Mouse (Mus musculus) liver, embryonic 15.5 days (tissue): ENCODE results near the gene Fn1. TPM values are rescaled to one million over a fixed set of nuclear protein-coding genes. Genes with fewer than 3 reads are reported as not detected.

Experiments
- ATAC-seq: fragments of 200-750 bp; cut with Nextera tagmentation; 2 replicates; pipeline ENCODE4 v1.8.0; 2017; ENCODE audit warnings: moderate number of reproducible peaks, mild to moderate bottlenecking, moderate library complexity; ENCODE audit not compliant: insufficient read depth
- H3K27ac ChIP-seq: fragments of 300-500 bp; sonication (generic); replicated peaks from 2 replicates; pipeline ENCODE4 v1.5.1; 2015; ENCODE audit warnings: mild to moderate bottlenecking, inconsistent platforms
- H3K27me3 ChIP-seq: fragments of 300-500 bp; sonication (generic); 2 replicates; pipeline ENCODE4 v1.6.1; 2015; ENCODE audit warnings: mild to moderate bottlenecking, inconsistent platforms
- H3K36me3 ChIP-seq: fragments of 300-500 bp; sonication (generic); replicated peaks from 2 replicates; pipeline ENCODE4 v1.6.1; 2015; ENCODE audit warnings: moderate library complexity, mild to moderate bottlenecking, inconsistent platforms
- H3K4me1 ChIP-seq: fragments of 300-500 bp; sonication (generic); replicated peaks from 2 replicates; pipeline ENCODE4 v1.6.1; 2015; ENCODE audit warnings: inconsistent platforms
- H3K4me2 ChIP-seq: fragments of 300-500 bp; sonication (generic); 2 replicates; pipeline ENCODE4 v1.6.1; 2015; ENCODE audit warnings: moderate library complexity, mild to moderate bottlenecking, inconsistent platforms
- H3K4me3 ChIP-seq: fragments of 300-500 bp; sonication (generic); replicated peaks from 2 replicates; pipeline ENCODE4 v1.5.1; 2015; ENCODE audit warnings: mild to moderate bottlenecking, inconsistent platforms
- H3K9ac ChIP-seq: fragments of 300-500 bp; sonication (generic); 2 replicates; pipeline ENCODE4 v1.6.1; 2015; ENCODE audit warnings: moderate library complexity, mild to moderate bottlenecking, inconsistent platforms
- H3K9me3 ChIP-seq: fragments of 300-500 bp; sonication (generic); replicated peaks from 2 replicates; pipeline ENCODE4 v1.6.1; 2016; ENCODE audit warnings: inconsistent platforms
- WGBS: fragments of 180-500 bp; shearing (Covaris S2); methylation state at CpG from one replicate; pipeline ENCODE4 v1.1.7; 2015; ENCODE audit warnings: mixed read lengths; ENCODE audit not compliant: insufficient replicate concordance; 5-methylcytosine and 5-hydroxymethylcytosine counted together
- polyA plus RNA-seq: library from polyadenylated mRNA; unstranded; fragments of >200 nt; fragmentation: Nextera tagmentation; extraction: Ambion mirVana; gene quantifications from 2 replicates; pipeline ENCODE4 v1.2.1, GENCODE M21; 2015

Gene Fn1
- polyA plus RNA-seq, 1 experiment from 2014 or later: 125 TPM

- H3K36me3 ChIP-seq: peaks cover 21% of the 10 kb centered on the region
- no peaks in the 10 kb centered on the region for H3K27me3 ChIP-seq
- peak; percentile 73 for ATAC-seq
- 54% methylated on average over 6 of the region's 6 CpGs for WGBS
- H3K4me1 ChIP-seq: 0 out of 2 replicates have a peak, but pooled peaks cover 3% of the 10 kb centered on the region
- no peak overlapping the region for H3K4me2 ChIP-seq
- H3K27ac ChIP-seq: no peak overlapping the region; the same call in 1 of the 2 replicates
- no peak overlapping the region for H3K9ac ChIP-seq
- no peaks in the 10 kb centered on the region for H3K9me3 ChIP-seq
- H3K4me3 ChIP-seq: no peak overlapping the region
Measured at GRCm38 (mm10) chr1:71634471-71634981, 18.5 kb downstream of the Fn1 start.

GRCm38 (mm10) chr1:71632387-71632786 is 20.6 kb downstream of the Fn1 start:
- H3K27ac ChIP-seq: no peak overlapping the region
- peaks cover 29% of the 10 kb centered on the region for H3K36me3 ChIP-seq

GRCm38 (mm10) chr1:71631811-71632210 is 21.2 kb downstream of the Fn1 start:
- ATAC-seq: no peak
- Histone ChIP-seq H3K4me1 (0 out of 2 replicates have a peak, but pooled peaks cover 7% of the 10 kb centered on the region), H3K36me3 (peaks cover 33% of the 10 kb centered on the region), H3K4me2 (no peak overlapping the region), H3K9me3 (no peaks in the 10 kb centered on the region), H3K27ac (no peak overlapping the region), H3K4me3 (no peak overlapping the region), H3K27me3 (no peaks in the 10 kb centered on the region), H3K9ac (no peak overlapping the region)
- WGBS: 64% methylated on average over 6 of the region's 6 CpGs

More at GRCm38 (mm10) chr1:71632387-71632786, 20.6 kb downstream of the Fn1 start:
- 0 out of 2 replicates have a peak, but pooled peaks cover 7% of the 10 kb centered on the region for H3K4me1 ChIP-seq
- no peaks in the 10 kb centered on the region for H3K9me3 ChIP-seq
- H3K9ac ChIP-seq: no peak overlapping the region
- H3K27me3 ChIP-seq: no peaks in the 10 kb centered on the region
- no peak overlapping the region for H3K4me2 ChIP-seq
- 66% methylated on average over 10 of the region's 10 CpGs for WGBS
- ATAC-seq: no peak
- no peak overlapping the region for H3K4me3 ChIP-seq

GRCm38 (mm10) chr1:71630243-71630642 is 22.8 kb downstream of the Fn1 start:
- H3K36me3 ChIP-seq: peaks cover 37% of the 10 kb centered on the region
- no peaks in the 10 kb centered on the region for H3K9me3 ChIP-seq
- H3K4me3 ChIP-seq: no peak overlapping the region
- 0 out of 2 replicates have a peak, but pooled peaks cover 5% of the 10 kb centered on the region for H3K4me1 ChIP-seq
- no peak overlapping the region for H3K4me2 ChIP-seq
- no peaks in the 10 kb centered on the region for H3K27me3 ChIP-seq
- no peak overlapping the region for H3K9ac ChIP-seq
- no peak overlapping the region for H3K27ac ChIP-seq
- WGBS: 68% methylated on average over 8 of the region's 8 CpGs
- ATAC-seq: no peak

- Histone ChIP-seq H3K36me3 (peaks cover 63% of the 10 kb centered on the region), H3K27ac (no peak overlapping the region), H3K9ac (no peak overlapping the region), H3K4me2 (no peak overlapping the region), H3K4me3 (no peak overlapping the region), H3K4me1 (0 out of 2 replicates have a peak, but pooled peaks cover under 1% of the 10 kb centered on the region), H3K9me3 (no peaks in the 10 kb centered on the region), H3K27me3 (no peaks in the 10 kb centered on the region)
- WGBS: 76% methylated on average over 6 of the region's 6 CpGs
- no peak for ATAC-seq
Measured at GRCm38 (mm10) chr1:71623625-71624024, 29.4 kb downstream of the Fn1 start.

DNA sequence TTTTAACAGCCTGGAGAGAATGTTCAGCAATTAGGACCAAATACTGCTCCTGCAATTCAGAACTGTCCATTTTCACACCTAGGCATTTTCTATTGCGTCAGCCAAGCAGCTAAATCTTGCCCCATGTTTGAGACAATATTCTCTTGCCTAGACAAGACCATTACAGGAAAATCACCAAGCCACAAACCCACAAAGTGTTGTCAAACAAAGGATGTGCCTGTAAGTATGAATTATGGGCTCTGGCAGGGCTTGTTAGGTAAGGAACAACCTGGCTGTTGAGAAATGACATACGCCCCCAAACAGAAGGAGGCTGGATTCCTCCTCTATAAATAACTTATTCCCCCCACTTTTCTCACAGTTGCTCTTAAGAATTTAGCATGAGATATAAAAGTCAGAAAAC is 31.5 kb downstream of the Fn1 start:
- no peak for ATAC-seq
- no peak overlapping the region for H3K9ac ChIP-seq
- no peak overlapping the region for H3K4me3 ChIP-seq
- no peaks in the 10 kb centered on the region for H3K27me3 ChIP-seq
- H3K4me2 ChIP-seq: no peak overlapping the region
- no peak overlapping the region for H3K27ac ChIP-seq
- H3K36me3 ChIP-seq: peaks cover 54% of the 10 kb centered on the region
- 51% methylated on average over 2 of the region's 2 CpGs for WGBS
- H3K4me1 ChIP-seq: no peaks in the 10 kb centered on the region
- H3K9me3 ChIP-seq: no peaks in the 10 kb centered on the region

- Histone ChIP-seq H3K27ac (no peak overlapping the region), H3K4me2 (no peak overlapping the region), H3K4me1 (no peaks in the 10 kb centered on the region), H3K36me3 (peaks cover 50% of the 10 kb centered on the region), H3K9me3 (no peaks in the 10 kb centered on the region), H3K4me3 (no peak overlapping the region), H3K9ac (no peak overlapping the region), H3K27me3 (no peaks in the 10 kb centered on the region)
- 63% methylated on average over 8 of the region's 8 CpGs for WGBS
- ATAC-seq: no peak
Measured at GRCm38 (mm10) chr1:71614545-71615246, 38.3 kb downstream of the Fn1 start.

DNA sequence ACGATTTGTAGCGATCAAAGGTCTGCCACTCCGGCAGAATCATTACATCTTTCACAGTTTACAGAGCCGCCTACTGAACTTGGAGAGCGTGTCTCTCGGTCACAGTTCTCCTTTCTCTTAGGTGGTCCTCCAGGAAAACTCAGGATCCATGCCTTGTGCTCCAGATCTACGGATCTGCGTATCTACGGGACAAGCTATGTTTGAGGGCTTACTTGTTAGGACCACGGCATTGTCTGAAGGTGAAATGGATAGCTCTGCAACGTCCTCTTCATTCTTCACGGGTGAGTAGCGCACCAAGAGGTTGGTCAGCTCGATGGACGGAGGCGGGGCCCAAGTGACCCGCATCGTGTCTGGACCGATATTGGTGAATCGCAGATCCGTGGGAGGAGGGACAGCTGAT is 40.7 kb downstream of the Fn1 start:
- Histone ChIP-seq H3K9me3 (no peaks in the 10 kb centered on the region), H3K36me3 (peaks cover 45% of the 10 kb centered on the region)

GRCm38 (mm10) chr1:71609916-71610315 is 43.1 kb downstream of the Fn1 start:
- Histone ChIP-seq H3K4me1 (no peaks in the 10 kb centered on the region), H3K27me3 (no peaks in the 10 kb centered on the region), H3K4me3 (no peak overlapping the region), H3K27ac (no peak overlapping the region), H3K9me3 (no peaks in the 10 kb centered on the region), H3K9ac (no peak overlapping the region), H3K36me3 (peaks cover 52% of the 10 kb centered on the region), H3K4me2 (no peak overlapping the region)
- WGBS: 61% methylated on average over 5 of the region's 5 CpGs
- ATAC-seq: no peak

More for the DNA sequence above, 40.7 kb downstream of the Fn1 start:
- ATAC-seq: no peak
- no peak overlapping the region for H3K4me2 ChIP-seq
- H3K4me3 ChIP-seq: no peak overlapping the region
- H3K4me1 ChIP-seq: no peaks in the 10 kb centered on the region
- no peak overlapping the region for H3K27ac ChIP-seq
- WGBS: 83% methylated on average over 21 of the region's 21 CpGs
- no peak overlapping the region for H3K9ac ChIP-seq
- H3K27me3 ChIP-seq: no peaks in the 10 kb centered on the region

DNA sequence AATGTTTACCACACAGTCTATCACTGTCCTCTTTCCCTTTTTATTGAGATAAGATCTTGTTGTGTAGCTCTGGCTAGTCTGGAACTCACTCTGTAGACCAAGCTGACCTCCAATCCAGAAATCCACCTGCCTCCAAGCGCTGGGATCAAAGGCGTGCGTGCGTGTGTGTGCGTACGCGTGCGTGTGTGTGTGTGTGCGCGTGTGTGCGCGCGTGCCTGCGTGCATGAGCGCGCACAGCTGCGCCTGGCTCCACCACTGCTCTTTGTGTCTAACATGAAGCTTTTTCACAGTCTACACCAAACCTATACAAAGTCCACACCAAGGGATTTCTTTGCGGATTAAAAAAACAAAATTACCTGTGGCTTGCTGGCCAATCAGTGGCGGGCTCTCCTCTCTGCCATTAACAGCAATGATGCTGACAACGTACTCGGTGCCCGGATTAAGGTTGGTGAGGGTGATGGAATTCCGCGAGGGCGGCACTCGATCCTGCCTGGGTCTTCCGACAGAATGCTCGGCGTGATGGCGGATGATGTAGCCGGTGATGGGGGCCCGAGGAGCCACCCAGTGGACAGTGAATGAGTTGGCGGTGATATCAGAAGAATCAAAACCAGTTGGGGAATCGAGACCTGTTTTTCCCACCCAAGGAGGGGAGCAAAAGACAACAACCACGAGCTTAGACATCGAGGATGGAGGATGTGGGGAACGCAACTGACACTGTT is 43.8 kb downstream of the Fn1 start:
- Histone ChIP-seq H3K27me3 (no peaks in the 10 kb centered on the region), H3K27ac (no peak overlapping the region), H3K4me2 (no peak overlapping the region), H3K36me3 (peaks cover 51% of the 10 kb centered on the region), H3K9ac (no peak overlapping the region), H3K9me3 (no peaks in the 10 kb centered on the region), H3K4me3 (no peak overlapping the region), H3K4me1 (no peaks in the 10 kb centered on the region)
- ATAC-seq: no peak
- 87% methylated on average over 37 of the region's 37 CpGs for WGBS

- Histone ChIP-seq H3K4me1 (no peaks in the 10 kb centered on the region), H3K27ac (no peak overlapping the region), H3K4me2 (no peak overlapping the region), H3K9ac (no peak overlapping the region), H3K9me3 (no peaks in the 10 kb centered on the region), H3K27me3 (no peaks in the 10 kb centered on the region), H3K36me3 (peaks cover 42% of the 10 kb centered on the region), H3K4me3 (no peak overlapping the region)
- 63% methylated on average over 8 of the region's 8 CpGs for WGBS
- ATAC-seq: no peak
Measured at GRCm38 (mm10) chr1:71606600-71607325, 46.2 kb downstream of the Fn1 start.
